Mouse (Mus musculus) testis, adult 2 months (tissue): ENCODE measurements at regions not wholly inside any gene's neighbourhood (a gene's known extent, or its start where the extent isn't known, plus 50 kb on each side); places are given as distances from the start of the nearest gene placed in this dataset.

Experiments used
- CTCF ChIP-seq: fragments of 200-500 bp; IDR thresholded peaks from 2 replicates; pipeline ENCODE4 v1.5.1; 2012; ENCODE audit warnings: low read depth, mild to moderate bottlenecking, inconsistent platforms, low read length, moderate library complexity; ENCODE audit not compliant: control insufficient read depth, insufficient read depth, insufficient replicate concordance
- POLR2A ChIP-seq: fragments of 200-500 bp; IDR thresholded peaks from 2 replicates; pipeline ENCODE4 v1.6.1; 2012; ENCODE audit warnings: low read depth, mild to moderate bottlenecking, inconsistent platforms, low read length, moderate library complexity; ENCODE audit not compliant: control insufficient read depth

DNA sequence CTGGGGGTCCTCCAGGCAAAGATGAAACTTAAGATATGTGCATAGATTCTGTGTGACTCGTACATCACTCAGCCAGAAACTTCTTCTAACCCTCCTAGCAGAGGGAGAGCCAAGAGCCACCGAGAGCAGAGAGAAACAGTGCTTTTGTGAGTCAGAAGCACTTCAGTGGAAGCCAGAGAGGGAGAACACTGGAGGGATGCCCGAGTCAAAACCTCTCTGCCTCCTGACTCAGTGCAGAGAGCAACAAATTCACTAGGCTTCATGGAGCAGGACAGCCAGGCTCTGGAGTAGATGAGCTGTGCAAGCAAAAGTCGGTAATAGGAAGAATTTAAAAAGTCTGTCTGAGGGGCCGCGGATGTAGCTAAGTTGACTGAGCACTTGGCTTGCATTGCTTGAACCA lies 245.0 kb downstream of the Sox9 start:
- TF ChIP-seq CTCF (no peak), POLR2A (no peak)
